Mouse (Mus musculus) hindbrain, embryonic 13.5 days (tissue): Measurements from ENCODE around the gene Csnk1e. TPM values are rescaled to one million over a fixed set of nuclear protein-coding genes. Genes with fewer than 3 reads are reported as not detected.

Source experiments
- ATAC-seq: fragments of 200-750 bp; cut with Nextera tagmentation; 2 replicates; pipeline ENCODE4 v1.8.0; 2017; ENCODE audit warnings: moderate TSS enrichment; ENCODE audit not compliant: low FRiP score
- H3K27ac ChIP-seq: fragments of 300-500 bp; sonication (generic); 2 replicates; pipeline ENCODE4 v1.5.1; 2015; ENCODE audit warnings: inconsistent platforms, mild to moderate bottlenecking, moderate library complexity
- H3K27me3 ChIP-seq: fragments of 300-500 bp; sonication (generic); 2 replicates; pipeline ENCODE4 v1.6.1; 2015; ENCODE audit warnings: mild to moderate bottlenecking, inconsistent platforms
- H3K36me3 ChIP-seq: fragments of 300-500 bp; sonication (generic); 2 replicates; pipeline ENCODE4 v1.6.1; 2015; ENCODE audit warnings: mild to moderate bottlenecking, inconsistent platforms
- H3K4me1 ChIP-seq: fragments of 300-500 bp; sonication (generic); replicated peaks from 2 replicates; pipeline ENCODE4 v1.6.1; 2015; ENCODE audit warnings: inconsistent platforms
- H3K4me2 ChIP-seq: fragments of 300-500 bp; sonication (generic); 2 replicates; pipeline ENCODE4 v1.6.1; 2015; ENCODE audit warnings: inconsistent platforms, mild to moderate bottlenecking, moderate library complexity
- H3K4me3 ChIP-seq: fragments of 300-500 bp; sonication (generic); 2 replicates; pipeline ENCODE4 v1.5.1; 2015; ENCODE audit warnings: mild to moderate bottlenecking, inconsistent platforms
- H3K9ac ChIP-seq: fragments of 300-500 bp; sonication (generic); 2 replicates; pipeline ENCODE4 v1.6.1; 2015; ENCODE audit warnings: mild to moderate bottlenecking, inconsistent platforms
- H3K9me3 ChIP-seq: fragments of 300-500 bp; sonication (generic); 2 replicates; pipeline ENCODE4 v1.6.1; 2016; ENCODE audit warnings: inconsistent platforms
- WGBS: fragments of 180-500 bp; shearing (Covaris S2); methylation state at CpG from one replicate; pipeline ENCODE4 v1.1.7; 2015; 5-methylcytosine and 5-hydroxymethylcytosine counted together
- polyA plus RNA-seq: library from polyadenylated mRNA; unstranded; fragments of >200 nt; fragmentation: Nextera tagmentation; extraction: Ambion mirVana; gene quantifications from 2 replicates; pipeline ENCODE4 v1.2.1, GENCODE M21; 2015

Gene Csnk1e
- 231 and 245 TPM in 2 replicates for polyA plus RNA-seq

DNA sequence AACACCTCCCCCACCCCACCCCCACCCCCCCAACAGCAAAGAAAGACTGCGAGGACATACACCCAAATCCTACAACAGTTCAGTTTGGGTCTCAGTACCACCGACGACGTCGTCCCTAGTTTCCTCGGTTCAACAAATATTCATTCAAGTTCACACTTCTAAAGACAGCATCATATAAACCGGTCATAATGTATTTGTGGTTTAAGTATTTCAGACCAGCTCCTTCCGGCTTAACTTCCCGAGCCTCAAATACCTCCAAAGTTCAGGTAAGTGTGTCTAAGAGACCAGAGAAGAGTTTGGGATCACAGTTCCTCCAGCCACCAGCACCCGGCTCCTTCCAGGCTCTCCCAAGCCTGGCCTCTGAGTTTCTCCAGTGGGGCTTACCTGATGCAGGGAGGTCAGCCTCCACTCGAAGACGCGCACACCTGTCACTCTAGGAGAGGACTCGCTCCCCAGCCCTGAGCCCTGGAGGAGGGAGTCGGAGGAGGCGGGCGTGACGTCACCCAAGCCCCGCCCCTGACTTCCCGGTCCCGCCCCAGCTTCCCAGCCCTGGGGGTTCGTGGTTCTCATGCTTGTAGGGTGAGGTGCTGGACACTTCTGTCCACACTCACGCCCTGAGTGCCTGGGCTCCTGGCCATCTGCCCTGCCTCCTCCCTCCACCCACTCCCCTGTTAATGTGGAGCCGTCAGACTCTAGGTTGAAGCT is at the start of gene Csnk1e:
TSS of gene Csnk1e (minus strand) at position 461 of the 705 bp plus-strand sequence.
- peak within 1 kb of the TSS; percentile 33 for H3K4me3 ChIP-seq
- H3K4me1 ChIP-seq, result peaks cover 7% of the 10 kb centered on the region
- no peak within 1 kb of the TSS for H3K27ac ChIP-seq
- 0 out of 2 replicates have a peak, but pooled peaks have one; percentile 68 for ATAC-seq
- H3K36me3 ChIP-seq, result no peaks in the 10 kb centered on the region
- 3% methylated on average over 24 of the region's 24 CpGs for WGBS
- peak within 1 kb of the TSS; percentile 63 for H3K9ac ChIP-seq
- peak within 1 kb of the TSS; percentile 65 for H3K4me2 ChIP-seq
- no peaks in the 10 kb centered on the region for H3K9me3 ChIP-seq
- peaks cover 30% of the 10 kb centered on the region for H3K27me3 ChIP-seq

DNA sequence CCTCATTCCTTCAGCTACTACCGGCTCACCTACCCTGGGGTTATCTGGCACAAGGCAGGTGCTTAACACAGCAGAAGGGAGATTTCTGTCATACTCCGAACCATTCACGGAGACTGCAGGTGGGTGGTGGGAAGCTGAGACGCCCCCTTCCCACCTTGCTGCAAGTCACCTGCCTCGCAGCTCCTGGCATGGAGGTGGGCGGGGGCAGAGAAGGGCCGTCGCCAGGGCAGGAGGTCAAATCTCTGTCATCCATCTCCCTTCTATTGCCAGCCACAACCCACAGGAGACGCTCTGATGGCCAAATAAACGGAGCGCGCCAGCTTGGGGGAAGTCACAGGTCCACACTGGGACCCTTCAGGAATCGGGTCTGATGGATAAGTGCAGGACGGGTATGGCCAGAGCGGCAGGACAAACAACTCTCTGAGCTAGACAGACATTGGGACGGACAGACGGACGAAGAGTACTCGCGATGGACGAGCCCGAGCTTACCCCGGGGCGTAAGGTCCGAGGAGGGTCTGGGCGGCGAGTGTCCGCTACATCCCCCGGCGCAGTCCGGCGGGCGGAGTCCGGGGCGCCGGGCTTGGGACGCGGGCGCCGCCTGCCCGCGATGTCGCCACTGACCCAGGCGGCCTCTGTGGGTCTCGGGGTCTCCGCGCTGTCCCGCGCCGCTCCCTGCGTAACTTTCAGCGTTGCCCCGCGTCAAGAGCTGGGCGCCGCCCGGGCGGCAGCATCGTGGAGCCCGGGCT is 49.5 kb upstream of the Csnk1e start, which contains the start of gene Kcnj4:
TSS of gene Kcnj4 (minus strand) at position 535 of the 746 bp plus-strand sequence.
- ATAC-seq, result no peak
- WGBS, result 1% methylated on average over 60 of the region's 60 CpGs
- H3K27me3 ChIP-seq, result peaks cover 98% of the 10 kb centered on the region

DNA sequence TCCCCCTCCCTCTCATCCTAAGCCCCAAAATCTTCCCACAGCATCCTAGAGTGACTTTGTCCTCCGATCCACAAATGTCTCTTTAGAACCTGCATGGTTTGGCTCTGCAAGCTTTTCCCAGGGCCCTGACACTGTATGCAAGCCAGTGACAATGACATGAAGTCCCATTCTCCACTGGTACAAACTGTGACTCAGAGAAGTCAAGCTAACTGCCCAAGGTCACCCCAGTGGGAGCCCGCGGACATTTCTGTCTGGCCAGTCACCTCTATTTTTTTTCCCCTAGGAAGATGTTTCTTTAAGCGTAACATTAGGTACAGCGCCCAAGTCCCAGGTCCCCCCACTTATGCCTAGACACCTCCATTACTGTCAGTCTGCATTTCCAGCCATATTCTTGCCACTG is 48.1 kb upstream of the Csnk1e start:
- no peak for ATAC-seq
- H3K27me3 ChIP-seq, result peaks cover 98% of the 10 kb centered on the region
- H3K4me1 ChIP-seq, result peaks cover 17% of the 10 kb centered on the region
- no peak overlapping the region for H3K27ac ChIP-seq
- H3K9ac ChIP-seq, result no peak overlapping the region
- no peak overlapping the region for H3K4me3 ChIP-seq
- H3K9me3 ChIP-seq, result no peaks in the 10 kb centered on the region
- 71% methylated on average over 5 of the region's 5 CpGs for WGBS
- no peaks in the 10 kb centered on the region for H3K36me3 ChIP-seq
- H3K4me2 ChIP-seq, result no peak overlapping the region

More for the DNA sequence above, 49.5 kb upstream of the Csnk1e start, which contains the start of gene Kcnj4:
- Histone ChIP-seq H3K4me1 (peaks cover 17% of the 10 kb centered on the region), H3K4me3 (peak within 1 kb of the TSS; percentile 57), H3K27ac (no peak within 1 kb of the TSS), H3K4me2 (peak within 1 kb of the TSS; percentile 99), H3K9ac (peak within 1 kb of the TSS; percentile 71), H3K9me3 (no peaks in the 10 kb centered on the region), H3K36me3 (no peaks in the 10 kb centered on the region)

DNA sequence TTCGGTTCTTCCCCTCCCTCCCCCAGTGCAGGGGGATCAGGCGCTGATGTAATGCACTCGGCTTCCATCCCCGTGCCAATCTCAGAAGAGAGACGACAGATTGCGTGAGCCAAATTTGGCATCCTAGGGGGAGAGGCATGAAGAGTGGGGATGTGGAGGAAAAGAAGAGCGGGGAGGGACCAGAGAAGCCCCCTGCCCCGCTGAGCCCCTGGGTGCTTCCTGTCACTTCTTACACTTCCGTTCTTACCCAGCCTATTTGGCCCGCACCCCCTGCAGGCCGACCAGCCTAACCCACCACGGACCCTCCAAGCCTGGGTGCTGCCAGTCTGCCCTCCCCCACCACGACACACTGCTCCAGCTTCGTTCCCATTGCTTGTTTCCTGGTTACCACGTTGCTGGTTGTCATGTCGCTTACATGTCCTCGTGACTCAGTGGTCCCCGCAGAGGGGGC is 47.5 kb upstream of the Csnk1e start:
- Histone ChIP-seq H3K9ac (0 out of 2 replicates have a peak overlapping the region, but pooled peaks have one; percentile 19), H3K27me3 (peaks cover 98% of the 10 kb centered on the region), H3K27ac (no peak overlapping the region), H3K4me2 (no peak overlapping the region), H3K9me3 (no peaks in the 10 kb centered on the region), H3K36me3 (no peaks in the 10 kb centered on the region), H3K4me1 (peaks cover 17% of the 10 kb centered on the region), H3K4me3 (no peak overlapping the region)
- no peak for ATAC-seq
- 24% methylated on average over 18 of the region's 18 CpGs for WGBS

GRCm38 (mm10) chr15:79500110-79500509 is 44.7 kb upstream of the Csnk1e start:
- no peak for ATAC-seq
- H3K27me3 ChIP-seq, result peaks cover 72% of the 10 kb centered on the region
- H3K27ac ChIP-seq, result no peak overlapping the region
- WGBS, result 71% methylated on average over 17 of the region's 17 CpGs
- H3K4me2 ChIP-seq, result no peak overlapping the region
- no peaks in the 10 kb centered on the region for H3K36me3 ChIP-seq
- peaks cover 5% of the 10 kb centered on the region for H3K4me1 ChIP-seq
- H3K9ac ChIP-seq, result no peak overlapping the region
- no peaks in the 10 kb centered on the region for H3K9me3 ChIP-seq
- H3K4me3 ChIP-seq, result no peak overlapping the region

DNA sequence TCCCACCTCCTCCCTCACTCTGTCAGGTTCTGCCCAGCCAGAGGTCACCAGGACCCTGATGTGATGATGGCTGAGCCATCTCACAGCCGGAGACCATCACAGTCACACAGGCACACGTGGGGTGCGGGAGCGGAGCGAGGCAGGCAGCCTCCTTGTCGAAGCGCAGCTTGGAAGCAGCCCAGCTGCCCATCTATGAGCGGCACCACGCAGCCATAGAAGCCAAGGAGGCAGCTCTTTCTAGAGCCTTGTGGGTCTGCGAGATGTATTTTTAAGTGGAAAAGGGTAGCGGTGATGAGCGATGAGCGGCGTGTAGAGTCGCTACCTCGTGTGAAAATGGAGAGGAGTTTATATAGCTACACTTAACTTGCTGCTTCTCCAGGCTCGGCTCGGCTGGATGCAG is 38.2 kb upstream of the Csnk1e start:
- Histone ChIP-seq H3K4me1 (peaks cover 7% of the 10 kb centered on the region; the same call in 1 of the 2 replicates), H3K27ac (no peak overlapping the region), H3K9me3 (no peaks in the 10 kb centered on the region), H3K4me2 (no peak overlapping the region), H3K36me3 (no peaks in the 10 kb centered on the region), H3K9ac (no peak overlapping the region), H3K27me3 (peaks cover 29% of the 10 kb centered on the region), H3K4me3 (no peak overlapping the region)
- WGBS, result 52% methylated on average over 18 of the region's 18 CpGs
- ATAC-seq, result no peak

DNA sequence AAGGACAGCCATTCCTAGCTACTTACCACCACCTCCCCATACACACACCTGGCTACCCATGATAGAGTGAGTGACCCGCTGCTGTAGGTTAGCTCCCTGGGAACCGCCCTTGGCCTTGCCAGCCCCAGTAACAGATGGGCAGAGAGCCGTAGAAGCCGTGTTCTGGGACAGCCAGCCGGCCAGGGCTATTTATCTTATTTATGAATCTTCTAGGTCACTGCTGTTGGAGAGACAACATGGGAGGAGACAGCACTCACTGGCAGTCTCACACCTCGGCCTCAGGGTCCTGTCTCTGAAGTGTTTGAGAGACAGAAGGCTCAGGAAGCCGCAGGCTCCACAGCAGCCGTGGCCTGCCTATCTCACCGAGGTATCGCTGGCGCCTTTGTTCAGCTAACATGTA is 34.1 kb upstream of the Csnk1e start:
- Histone ChIP-seq H3K9ac (no peak overlapping the region), H3K4me2 (no peak overlapping the region), H3K27ac (no peak overlapping the region), H3K4me3 (no peak overlapping the region), H3K9me3 (no peaks in the 10 kb centered on the region), H3K36me3 (no peaks in the 10 kb centered on the region), H3K27me3 (peaks cover 19% of the 10 kb centered on the region), H3K4me1 (0 out of 2 replicates have a peak, but pooled peaks cover 12% of the 10 kb centered on the region)
- no peak for ATAC-seq
- 60% methylated on average over 11 of the region's 11 CpGs for WGBS

- Histone ChIP-seq H3K27me3 (peaks cover 18% of the 10 kb centered on the region; the same call in 1 of the 2 replicates), H3K4me2 (no peak overlapping the region), H3K4me1 (peaks cover 7% of the 10 kb centered on the region; the same call in 1 of the 2 replicates), H3K27ac (no peak overlapping the region), H3K36me3 (no peaks in the 10 kb centered on the region), H3K9me3 (no peaks in the 10 kb centered on the region), H3K9ac (0 out of 2 replicates have a peak overlapping the region, but pooled peaks have one; percentile 24), H3K4me3 (no peak overlapping the region)
- 8% methylated on average over 15 of the region's 15 CpGs for WGBS
- ATAC-seq, result no peak
Measured at GRCm38 (mm10) chr15:79481181-79481688, 25.9 kb upstream of the Csnk1e start.

GRCm38 (mm10) chr15:79477227-79477626 is 21.9 kb upstream of the Csnk1e start:
- Histone ChIP-seq H3K4me1 (peaks cover 7% of the 10 kb centered on the region; the same call in 1 of the 2 replicates), H3K27me3 (peaks cover 18% of the 10 kb centered on the region; the same call in 1 of the 2 replicates), H3K9me3 (peaks cover 4% of the 10 kb centered on the region; the same call in 1 of the 2 replicates), H3K4me3 (no peak overlapping the region), H3K27ac (no peak overlapping the region), H3K36me3 (no peaks in the 10 kb centered on the region), H3K4me2 (no peak overlapping the region), H3K9ac (no peak overlapping the region)
- WGBS, result 66% methylated on average over 6 of the region's 6 CpGs
- ATAC-seq, result no peak

- ATAC-seq, result no peak
- Histone ChIP-seq H3K36me3 (no peaks in the 10 kb centered on the region), H3K27ac (no peak overlapping the region), H3K9ac (no peak overlapping the region), H3K4me1 (peaks cover 16% of the 10 kb centered on the region), H3K27me3 (0 out of 2 replicates have a peak, but pooled peaks cover 4% of the 10 kb centered on the region), H3K4me3 (no peak overlapping the region), H3K9me3 (peaks cover 4% of the 10 kb centered on the region; the same call in 1 of the 2 replicates), H3K4me2 (no peak overlapping the region)
- WGBS, result 58% methylated on average over 12 of the region's 12 CpGs
Measured at GRCm38 (mm10) chr15:79473638-79474355, 18.4 kb upstream of the Csnk1e start.

GRCm38 (mm10) chr15:79473042-79473441 is 17.7 kb upstream of the Csnk1e start:
- Histone ChIP-seq H3K36me3 (no peaks in the 10 kb centered on the region), H3K27ac (no peak overlapping the region), H3K27me3 (peaks cover 6% of the 10 kb centered on the region; the same call in 1 of the 2 replicates), H3K9ac (no peak overlapping the region), H3K4me2 (no peak overlapping the region), H3K4me3 (no peak overlapping the region), H3K9me3 (peaks cover 4% of the 10 kb centered on the region; the same call in 1 of the 2 replicates), H3K4me1 (peaks cover 16% of the 10 kb centered on the region)
- 83% methylated on average over 5 of the region's 5 CpGs for WGBS
- ATAC-seq, result no peak
